Mouse (Mus musculus) forebrain, embryonic 11.5 days (tissue): ENCODE data around the gene Slc16a5. TPM values are rescaled to one million over a fixed set of nuclear protein-coding genes. Genes with fewer than 3 reads are reported as not detected.
A peak's percentile ranks its signal among the peaks of the same experiment; 100 is the strongest.
"Not testable (repeated sequence)": the region's sequence is repeated elsewhere in the genome, so short reads cannot be mapped to it uniquely, and the experiment has no call there.

ENCODE experiments used
- ATAC-seq: fragments of 200-750 bp; cut with Nextera tagmentation; replicated peaks from 2 replicates; pipeline ENCODE4 v1.8.0; 2017; ENCODE audit warnings: moderate TSS enrichment; ENCODE audit not compliant: low FRiP score
- DNase-seq: peaks from one replicate; pipeline ENCODE4 v3.0.0-alpha.2; 2017; ENCODE audit warnings: low spot score
- H3K27ac ChIP-seq: fragments of 300-500 bp; sonication (generic); 2 replicates; pipeline ENCODE4 v1.5.1; 2014; ENCODE audit warnings: low read depth, low read length
- H3K27me3 ChIP-seq: fragments of 300-500 bp; sonication (generic); 2 replicates; pipeline ENCODE4 v1.6.1; 2014; ENCODE audit warnings: mild to moderate bottlenecking, low read length, mixed read lengths; ENCODE audit not compliant: control insufficient read depth, insufficient read depth
- H3K36me3 ChIP-seq: fragments of 300-500 bp; sonication (generic); 2 replicates; pipeline ENCODE4 v1.6.1; 2014; ENCODE audit warnings: mild to moderate bottlenecking, low read length, moderate library complexity, mixed read lengths; ENCODE audit not compliant: control insufficient read depth, insufficient read depth
- H3K4me1 ChIP-seq: fragments of 300-500 bp; sonication (generic); replicated peaks from 2 replicates; pipeline ENCODE4 v1.6.1; 2014; ENCODE audit warnings: low read length, mixed read lengths; ENCODE audit not compliant: control insufficient read depth, insufficient read depth
- H3K4me2 ChIP-seq: fragments of 300-500 bp; sonication (generic); 2 replicates; pipeline ENCODE4 v1.6.1; 2014; ENCODE audit warnings: low read depth, mild to moderate bottlenecking, low read length, moderate library complexity, mixed read lengths; ENCODE audit not compliant: severe bottlenecking
- H3K4me3 ChIP-seq: fragments of 300-500 bp; sonication (generic); 2 replicates; pipeline ENCODE4 v1.5.1; 2014; ENCODE audit warnings: low read depth, low read length
- H3K9ac ChIP-seq: fragments of 300-500 bp; sonication (generic); 2 replicates; pipeline ENCODE4 v1.6.1; 2014; ENCODE audit warnings: low read length
- H3K9me3 ChIP-seq: fragments of 300-500 bp; sonication (generic); 2 replicates; pipeline ENCODE4 v1.6.1; 2016; ENCODE audit warnings: low read length, mixed read lengths; ENCODE audit not compliant: control insufficient read depth
- WGBS: fragments of 180-500 bp; shearing (Covaris S2); extraction: QIAGEN DNeasy Blood & Tissue Kit; methylation state at CpG from one replicate; pipeline ENCODE4 v1.1.7; 2014; 5-methylcytosine and 5-hydroxymethylcytosine counted together
- polyA plus RNA-seq: library from polyadenylated mRNA; unstranded; fragments of >200 nt; fragmentation: Nextera tagmentation; extraction: Ambion mirVana; gene quantifications from 2 replicates; pipeline ENCODE4 v1.2.1, GENCODE M21; 2014

The Slc16a5 gene
- polyA plus RNA-seq, 1 experiment from 2014 or later = 0.16 TPM

DNA sequence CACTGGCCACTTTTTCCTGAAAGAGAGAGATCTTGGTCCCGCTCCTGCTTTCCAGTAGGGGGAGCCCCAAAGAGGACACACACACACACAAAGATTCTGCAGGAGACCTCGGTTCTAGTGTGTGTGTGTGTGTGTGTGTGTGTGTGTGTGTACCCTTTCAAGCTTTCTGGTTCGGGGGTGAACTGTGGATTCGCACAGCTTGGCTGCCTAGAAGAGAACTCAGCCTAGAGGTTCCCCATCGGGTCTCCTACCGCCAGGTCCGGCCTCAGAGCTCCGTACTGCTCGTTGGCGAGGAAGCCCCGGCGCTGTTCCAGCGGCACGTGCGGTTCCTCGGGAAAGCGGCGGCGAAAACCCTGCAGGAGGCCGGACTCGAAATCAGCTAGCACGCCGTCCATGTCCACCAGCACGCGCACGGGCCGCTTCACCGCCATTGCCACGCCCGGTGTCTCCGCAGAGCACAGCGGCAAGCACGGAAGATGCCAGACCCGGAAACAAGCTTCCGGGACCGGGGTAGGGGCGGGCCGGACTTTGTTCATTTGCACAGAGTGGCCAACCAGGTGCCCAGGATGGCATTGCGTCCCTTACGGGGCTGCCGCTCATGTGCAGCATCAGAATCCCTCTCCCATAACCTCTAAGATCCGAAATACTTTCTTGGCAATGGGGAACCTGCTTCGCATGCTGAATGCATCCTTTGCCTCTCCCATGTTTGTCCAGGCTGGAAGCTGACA, 29.2 kb downstream of the Slc16a5 start, which contains the start of gene Nt5c:
Nt5c (minus strand) TSS at position 507 of the 728 bp plus-strand sequence.
- DNase-seq (peak; percentile 88), ATAC-seq (peak; percentile 85)
- Histone ChIP-seq H3K4me1 (peaks cover 3% of the 10 kb centered on the region; the same call in 1 of the 2 replicates), H3K27ac (peak within 1 kb of the TSS; percentile 57; the same call in 1 of the 2 replicates), H3K36me3 (no peaks in the 10 kb centered on the region), H3K9me3 (no peaks in the 10 kb centered on the region), H3K27me3 (no peaks in the 10 kb centered on the region), H3K4me2 (peak within 1 kb of the TSS; percentile 87), H3K4me3 (peak within 1 kb of the TSS; percentile 68), H3K9ac (peak within 1 kb of the TSS; percentile 83)
- 0% methylated on average over 43 of the region's 43 CpGs for WGBS

DNA sequence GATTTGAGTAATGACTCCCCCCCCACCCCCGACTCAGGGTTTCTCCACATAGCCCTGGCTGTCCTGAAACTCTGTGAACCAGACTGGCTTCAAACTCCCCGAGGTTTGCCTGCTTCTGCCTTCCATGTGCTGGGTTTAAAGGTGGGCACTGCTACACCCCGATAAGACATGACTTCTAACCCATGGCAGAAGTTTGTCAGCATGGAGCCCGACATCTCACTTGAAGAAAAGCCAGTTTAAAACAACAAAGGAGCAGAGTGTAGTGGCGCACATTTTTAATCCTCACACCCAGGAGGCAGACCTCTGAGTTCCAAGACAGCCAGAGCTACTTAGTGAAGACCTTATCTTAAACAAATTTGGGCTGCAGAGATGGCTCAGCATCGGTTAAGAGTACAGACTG, 30.1 kb downstream of the Slc16a5 start:
- H3K27me3 ChIP-seq = no peaks in the 10 kb centered on the region
- DNase-seq (no peak), ATAC-seq (no peak)
- H3K9ac ChIP-seq = peak overlapping the region; percentile 83
- peaks cover 3% of the 10 kb centered on the region; the same call in 1 of the 2 replicates for H3K4me1 ChIP-seq
- H3K4me3 ChIP-seq = peak overlapping the region; percentile 68
- no peaks in the 10 kb centered on the region for H3K9me3 ChIP-seq
- 38% methylated on average over 6 of the region's 6 CpGs for whole genome bisulfite sequencing
- peak overlapping the region; percentile 87; the same call in 1 of the 2 replicates for H3K4me2 ChIP-seq
- H3K27ac ChIP-seq = no peak overlapping the region
- H3K36me3 ChIP-seq = peaks cover 2% of the 10 kb centered on the region; the same call in 1 of the 2 replicates

DNA sequence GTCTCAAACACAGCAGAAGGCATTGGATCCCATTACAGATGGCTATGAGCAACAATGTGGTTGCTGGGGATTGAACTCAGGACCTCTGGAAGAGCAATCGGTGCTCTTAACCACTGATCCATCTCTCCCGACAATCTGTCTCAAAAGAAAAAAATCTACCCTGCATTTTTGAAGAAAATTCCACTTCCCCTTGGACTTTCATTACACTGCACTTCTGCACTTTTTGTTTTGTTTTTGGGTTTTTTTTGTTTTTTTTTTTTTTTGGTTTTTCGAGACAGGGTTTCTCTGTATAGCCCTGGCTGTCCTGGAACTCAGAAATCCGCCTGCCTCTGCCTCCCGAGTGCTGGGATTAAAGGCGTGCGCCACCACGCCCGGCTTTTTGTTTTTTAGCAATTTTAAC, 34.3 kb downstream of the Slc16a5 start:
- not testable (repeated sequence) for H3K4me2 ChIP-seq, H3K4me3 ChIP-seq, H3K9me3 ChIP-seq, ATAC-seq, DNase-seq, H3K9ac ChIP-seq, H3K4me1 ChIP-seq, H3K27ac ChIP-seq, H3K27me3 ChIP-seq
- H3K36me3 ChIP-seq = peaks cover 19% of the 10 kb centered on the region
- WGBS = 86% methylated on average over 9 of the region's 9 CpGs

DNA sequence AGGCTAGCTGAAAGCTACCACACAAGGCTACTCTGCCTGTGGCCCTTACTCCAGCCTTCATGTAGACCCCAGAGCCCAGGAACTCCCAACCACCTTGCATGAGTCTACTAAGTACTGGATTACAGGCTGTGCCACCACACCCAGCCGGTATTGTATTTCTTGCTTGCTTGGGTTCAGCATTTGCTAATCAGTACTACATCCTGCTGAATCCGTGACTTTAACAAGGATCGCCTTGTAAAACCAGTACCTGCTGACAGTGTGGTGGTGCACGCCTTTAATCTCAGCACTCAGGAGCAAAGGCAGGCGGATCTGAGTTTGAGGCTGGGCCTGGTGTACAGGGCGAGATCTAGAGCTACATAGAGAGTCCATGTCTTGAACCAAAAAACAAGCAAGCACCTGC, 40.4 kb downstream of the Slc16a5 start:
- Histone ChIP-seq H3K36me3 (peaks cover 21% of the 10 kb centered on the region), H3K9ac (no peak overlapping the region), H3K27ac (no peak overlapping the region), H3K4me1 (0 out of 2 replicates have a peak, but pooled peaks cover 2% of the 10 kb centered on the region), H3K4me2 (no peak overlapping the region), H3K9me3 (no peaks in the 10 kb centered on the region), H3K4me3 (no peak overlapping the region), H3K27me3 (no peaks in the 10 kb centered on the region)
- peak; percentile 24 for DNase-seq
- WGBS = 97% methylated on average over 6 of the region's 6 CpGs
- ATAC-seq = no peak

DNA sequence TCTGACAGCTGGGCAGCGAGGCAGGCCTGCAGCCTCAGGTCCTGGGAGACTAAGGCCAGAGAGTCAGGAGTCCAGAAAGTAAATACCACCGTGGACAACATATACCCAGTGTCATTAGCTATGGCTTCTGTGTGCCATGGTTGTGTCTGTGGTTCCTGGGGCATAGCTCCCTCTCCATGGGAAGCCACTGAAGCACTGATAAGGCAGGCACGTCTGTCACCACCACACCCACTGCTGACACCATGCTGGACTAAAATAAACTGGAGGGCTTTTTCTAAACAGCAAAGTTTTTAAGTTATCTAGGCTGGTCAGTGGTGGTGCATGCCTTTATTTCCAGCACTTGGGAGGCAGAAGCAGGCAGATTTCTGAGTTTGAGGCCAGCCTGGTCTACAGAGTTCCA, 44.3 kb downstream of the Slc16a5 start:
- H3K9me3 ChIP-seq = no peaks in the 10 kb centered on the region
- ATAC-seq = no peak
- no peak overlapping the region for H3K4me3 ChIP-seq
- 83% methylated on average over 3 of the region's 3 CpGs for WGBS
- H3K36me3 ChIP-seq = peaks cover 6% of the 10 kb centered on the region
- H3K27ac ChIP-seq = no peak overlapping the region
- H3K9ac ChIP-seq = no peak overlapping the region
- H3K4me1 ChIP-seq = peaks cover 21% of the 10 kb centered on the region
- no peak for DNase-seq
- H3K27me3 ChIP-seq = no peaks in the 10 kb centered on the region
- no peak overlapping the region for H3K4me2 ChIP-seq

DNA sequence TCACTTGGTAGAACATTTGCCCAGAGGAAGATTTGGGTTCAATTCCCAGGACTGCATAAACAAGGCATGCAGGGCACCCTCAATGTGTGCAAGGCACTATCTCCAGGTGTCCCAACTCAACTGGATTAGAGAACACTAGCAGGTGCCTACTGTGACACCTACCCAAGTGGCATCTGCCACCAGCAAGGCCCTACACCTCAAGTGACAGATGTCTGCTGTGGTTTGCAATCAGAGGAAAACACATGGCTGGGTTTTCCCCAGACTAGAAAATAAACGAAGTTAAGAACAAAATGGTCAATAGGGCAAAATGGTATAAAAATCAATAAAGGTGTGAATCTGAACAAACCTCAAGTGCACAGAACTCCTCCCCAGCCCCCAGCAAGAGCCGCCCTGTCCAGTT, 45.8 kb downstream of the Slc16a5 start:
- H3K4me1 ChIP-seq = peaks cover 26% of the 10 kb centered on the region
- H3K4me3 ChIP-seq = no peak overlapping the region
- no peak for DNase-seq
- H3K36me3 ChIP-seq = no peaks in the 10 kb centered on the region; the same call in 1 of the 2 replicates
- no peaks in the 10 kb centered on the region for H3K9me3 ChIP-seq
- no peak overlapping the region for H3K9ac ChIP-seq
- ATAC-seq = no peak
- H3K4me2 ChIP-seq = no peak overlapping the region
- no peak overlapping the region for H3K27ac ChIP-seq
- H3K27me3 ChIP-seq = no peaks in the 10 kb centered on the region
- 87% methylated on average over 2 of the region's 2 CpGs for WGBS

DNA sequence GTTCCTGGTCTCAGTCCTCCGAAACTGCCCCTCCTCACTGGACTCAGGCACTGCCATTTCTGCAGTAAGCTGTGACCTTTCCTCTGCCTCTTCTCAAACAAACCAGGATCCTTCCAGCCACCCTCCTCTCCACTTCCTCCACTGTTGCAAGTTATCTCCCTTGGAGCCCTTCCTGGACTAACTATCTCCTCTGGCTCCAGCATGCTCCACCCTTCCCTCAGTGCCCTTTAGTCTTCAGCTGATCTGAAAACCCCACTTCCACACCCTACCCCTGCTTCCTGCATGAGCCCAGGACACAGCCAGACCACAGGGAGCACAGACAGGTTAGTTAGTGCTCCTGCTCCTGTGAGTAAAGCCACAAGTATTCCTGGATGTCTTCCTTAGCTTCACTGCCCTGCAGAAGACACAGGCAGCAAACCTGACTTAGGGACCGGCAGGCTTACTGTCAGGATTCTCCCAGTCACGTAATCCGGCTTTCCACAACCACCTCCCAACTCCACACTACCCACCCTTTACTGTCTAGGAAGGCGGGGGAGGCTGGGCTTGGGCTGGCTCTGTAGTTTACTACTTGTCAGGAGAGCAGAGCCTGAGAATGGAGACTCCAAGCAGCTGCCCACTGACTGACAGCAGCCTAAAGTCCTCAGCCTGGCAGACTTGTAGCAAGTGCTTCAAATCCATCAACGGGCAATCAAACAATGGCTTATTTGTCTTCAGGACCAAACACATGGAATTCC, 47.7 kb downstream of the Slc16a5 start:
- H3K4me1 ChIP-seq = peaks cover 26% of the 10 kb centered on the region
- no peaks in the 10 kb centered on the region for H3K36me3 ChIP-seq
- no peak for DNase-seq
- H3K27me3 ChIP-seq = no peaks in the 10 kb centered on the region
- no peak overlapping the region for H3K4me3 ChIP-seq
- 0 out of 2 replicates have a peak overlapping the region, but pooled peaks have one; percentile 32 for H3K27ac ChIP-seq
- H3K4me2 ChIP-seq = peak overlapping the region; percentile 87
- no peak for ATAC-seq
- WGBS = 41% methylated on average over 6 of the region's 6 CpGs
- H3K9me3 ChIP-seq = no peaks in the 10 kb centered on the region
- no peak overlapping the region for H3K9ac ChIP-seq

DNA sequence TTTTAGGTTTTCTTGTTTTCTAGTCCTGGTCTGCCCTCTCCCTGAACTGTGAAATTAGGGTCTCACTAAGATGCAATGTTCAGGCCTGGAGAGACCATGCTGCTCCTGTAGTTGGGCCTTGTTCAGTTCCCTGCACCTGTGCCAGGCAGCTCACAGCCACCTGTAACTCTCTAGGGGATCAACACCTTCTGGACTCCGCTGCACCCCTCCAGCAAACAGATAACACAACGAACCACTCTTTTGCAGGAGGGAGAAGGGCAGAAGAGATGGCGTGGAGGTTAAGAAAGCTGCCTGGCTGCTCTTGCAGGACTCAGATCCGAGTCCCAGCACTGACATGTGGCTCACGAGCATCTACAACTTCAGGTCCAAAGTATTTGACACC, 48.2 kb downstream of the Slc16a5 start:
- 59% methylated on average over 5 of the region's 5 CpGs for WGBS
- Histone ChIP-seq H3K4me2 (peak overlapping the region; percentile 87), H3K4me1 (peaks cover 26% of the 10 kb centered on the region), H3K27me3 (no peaks in the 10 kb centered on the region), H3K9ac (no peak overlapping the region), H3K36me3 (no peaks in the 10 kb centered on the region), H3K4me3 (peak overlapping the region; percentile 99; the same call in 1 of the 2 replicates), H3K27ac (0 out of 2 replicates have a peak overlapping the region, but pooled peaks have one; percentile 32), H3K9me3 (no peaks in the 10 kb centered on the region)
- ATAC-seq (no peak), DNase-seq (no peak)
